Mouse (Mus musculus): Measurements from ENCODE around the gene Armc10.
"Not testable (repeated sequence)": the region's sequence is repeated elsewhere in the genome, so short reads cannot be mapped to it uniquely, and the experiment has no call there.

The Armc10 gene

GRCm38 (mm10) chr5:21667191-21668137 lies 21.9 kb downstream of the Armc10 start:
- no peak for DNase-seq (ENCODE audit: low spot score)

DNA sequence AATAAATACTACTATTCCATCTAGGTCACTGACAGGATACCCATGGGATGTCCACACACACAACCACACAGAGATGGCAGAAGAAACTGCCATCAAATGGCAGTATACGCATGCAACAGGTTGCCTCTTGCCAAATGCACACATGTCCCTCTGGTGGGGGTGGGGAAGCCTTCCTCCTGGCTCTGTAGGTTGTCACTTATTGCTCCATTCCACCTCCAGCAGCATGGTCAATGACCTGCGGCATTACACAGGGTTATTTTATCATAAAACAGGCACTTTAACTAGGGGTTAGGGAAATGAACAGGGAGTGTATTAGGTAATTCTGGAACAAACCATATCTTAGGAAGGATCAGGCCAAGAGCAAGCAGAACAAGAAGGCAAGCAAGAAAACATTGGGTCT lies 23.7 kb downstream of the Armc10 start:
- DNase-seq (ENCODE audit: low spot score), result no peak

GRCm38 (mm10) chr5:21672812-21673635 lies 27.4 kb downstream of the Armc10 start:
- DNase-seq (ENCODE audit: low spot score), result peak; percentile 16

DNA sequence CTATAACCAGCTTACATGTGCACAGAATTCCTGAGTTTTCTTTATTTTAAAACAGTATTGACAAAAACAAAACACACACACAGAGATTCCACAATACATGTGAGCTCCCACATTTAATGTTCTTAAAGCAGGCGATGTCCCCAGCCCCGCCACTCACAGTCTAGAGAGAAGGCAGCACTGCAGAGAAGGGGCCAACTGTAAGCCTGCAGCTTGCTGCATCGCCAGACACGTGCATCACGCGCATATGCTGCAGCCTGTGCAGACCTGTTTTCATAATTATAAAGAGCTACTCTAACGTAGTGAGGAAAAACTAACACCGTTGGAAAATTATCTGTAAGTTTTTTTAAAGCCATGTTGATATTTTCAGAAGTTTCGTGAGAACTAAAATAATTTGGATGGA lies 28.1 kb downstream of the Armc10 start:
- DNase-seq (ENCODE audit: low spot score), result no peak

GRCm38 (mm10) chr5:21675019-21675418 lies 29.4 kb downstream of the Armc10 start:
- DNase-seq (ENCODE audit: low spot score), result no peak

- no peak for DNase-seq (ENCODE audit: low spot score)
These were observed 29.9 kb downstream of the Armc10 start for GRCm38 (mm10) chr5:21675494-21675893.

- DNase-seq (ENCODE audit: low spot score), result no peak
These were observed 32.3 kb downstream of the Armc10 start for GRCm38 (mm10) chr5:21677939-21678338.

DNA sequence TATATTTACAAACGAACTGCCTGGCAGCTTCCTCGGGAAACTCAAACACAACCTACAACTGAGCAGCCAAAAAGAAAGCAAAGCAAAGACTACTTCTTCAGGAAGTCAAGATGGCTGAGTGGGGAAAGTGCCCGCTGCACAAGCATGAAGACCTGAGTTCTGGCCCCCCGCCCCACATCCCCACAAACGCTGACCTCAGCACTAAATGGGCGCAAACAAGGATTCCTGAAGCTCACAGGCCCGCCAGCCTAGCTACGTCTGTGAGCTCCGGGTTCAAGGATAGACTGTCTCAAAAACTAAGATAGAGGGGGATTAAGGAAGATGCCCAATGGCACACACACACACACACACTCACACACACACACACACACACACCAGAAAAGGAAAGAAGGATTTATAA lies 32.8 kb downstream of the Armc10 start:
- DNase-seq (ENCODE audit: low spot score), result no peak

DNA sequence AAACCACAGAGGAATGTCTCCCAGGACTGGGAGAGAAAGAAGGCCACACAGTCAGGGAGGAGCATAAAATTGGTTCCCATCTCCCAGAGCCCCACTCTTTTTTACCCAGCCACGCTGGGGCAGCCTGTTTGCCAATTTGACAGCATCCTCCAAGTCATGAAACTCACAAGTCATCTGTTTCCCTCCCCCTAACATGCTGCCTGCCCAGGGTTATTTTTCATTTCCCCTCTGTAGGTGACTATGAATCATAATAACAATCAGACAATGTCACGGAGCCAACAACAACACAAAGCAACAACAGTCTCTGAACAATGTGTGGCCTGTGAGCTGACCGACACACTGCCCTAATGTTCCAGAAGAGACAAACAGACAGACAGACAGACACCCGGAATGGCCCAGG lies 34.4 kb downstream of the Armc10 start:
- no peak for DNase-seq (ENCODE audit: low spot score)

- no peak for DNase-seq (ENCODE audit: low spot score)
These were observed 35.3 kb downstream of the Armc10 start for GRCm38 (mm10) chr5:21680940-21681339.

GRCm38 (mm10) chr5:21683811-21684210 lies 38.2 kb downstream of the Armc10 start:
- DNase-seq (ENCODE audit: low spot score), result no peak

DNA sequence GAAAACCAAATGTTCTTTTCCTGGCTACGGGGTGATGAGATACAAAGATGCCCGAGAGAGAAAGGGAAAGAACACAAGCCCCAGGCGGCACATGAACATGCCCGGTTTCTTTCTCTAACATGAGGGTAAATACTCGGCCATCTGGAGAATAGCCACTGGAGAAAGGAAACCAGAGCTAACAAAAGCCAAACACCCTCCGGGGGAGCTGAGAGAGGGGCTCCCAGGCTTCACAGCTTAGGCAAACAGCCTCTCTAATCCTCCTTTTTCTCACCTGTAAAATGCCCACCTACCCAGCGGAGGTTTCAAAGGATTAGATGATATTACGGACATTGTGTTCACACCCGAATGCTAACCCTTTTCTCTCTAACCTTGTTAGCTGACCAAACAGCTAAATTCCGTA lies 39.4 kb downstream of the Armc10 start:
- no peak for DNase-seq (ENCODE audit: low spot score)

DNA sequence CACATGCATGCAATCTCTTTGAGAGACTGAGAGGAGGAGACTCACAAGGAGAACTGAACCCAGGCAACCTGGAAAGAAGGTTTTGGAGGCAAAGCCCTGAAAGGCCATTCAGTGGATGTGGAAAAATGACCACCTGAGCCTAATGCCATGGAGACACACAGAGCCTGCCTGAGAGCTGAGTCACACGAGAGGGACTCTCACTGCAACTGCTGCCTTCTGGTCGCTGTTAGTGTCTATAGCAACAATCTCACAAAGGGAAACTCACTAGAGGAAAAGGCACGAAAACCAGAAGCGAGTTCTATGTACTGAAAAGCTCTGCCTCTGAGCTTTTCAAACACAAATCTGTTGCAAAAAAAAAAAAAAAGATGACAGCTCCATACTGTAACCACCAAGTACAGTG lies 41.4 kb downstream of the Armc10 start:
- DNase-seq (ENCODE audit: low spot score), result no peak

- DNase-seq (ENCODE audit: low spot score), result no peak
These were observed 46.6 kb downstream of the Armc10 start for GRCm38 (mm10) chr5:21692230-21692629.

DNA sequence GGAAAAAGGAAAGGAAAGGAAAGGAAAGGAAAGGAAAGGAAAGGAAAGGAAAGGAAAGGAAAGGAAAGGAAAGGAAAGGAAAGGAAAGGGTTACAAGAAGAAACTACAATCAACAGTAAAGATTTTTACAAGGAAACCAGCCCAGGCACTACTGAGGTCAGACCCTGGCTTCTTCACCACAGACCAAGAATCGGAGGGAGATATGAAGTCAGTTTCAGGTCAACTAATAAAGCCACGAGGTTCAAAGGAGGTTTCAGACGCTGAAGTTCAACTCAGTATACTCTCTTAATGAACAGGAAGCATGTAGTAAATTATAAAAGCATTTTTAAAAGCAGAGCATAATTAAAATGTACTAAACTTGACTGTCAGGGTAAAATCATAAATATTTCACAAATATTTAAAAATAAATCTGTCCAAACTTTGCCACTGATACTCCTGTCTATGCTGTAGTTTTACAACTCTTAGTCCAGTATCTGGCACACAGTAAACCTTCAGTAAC lies 47.8 kb downstream of the Armc10 start:
- no peak for DNase-seq (ENCODE audit: low spot score)

GRCm38 (mm10) chr5:21694854-21695490 lies 49.4 kb downstream of the Armc10 start:
- no peak for DNase-seq (ENCODE audit: low spot score)

- not testable (repeated sequence) for DNase-seq (ENCODE audit: low spot score)
These were observed 53.9 kb downstream of the Armc10 start for GRCm38 (mm10) chr5:21699555-21699954.

DNA sequence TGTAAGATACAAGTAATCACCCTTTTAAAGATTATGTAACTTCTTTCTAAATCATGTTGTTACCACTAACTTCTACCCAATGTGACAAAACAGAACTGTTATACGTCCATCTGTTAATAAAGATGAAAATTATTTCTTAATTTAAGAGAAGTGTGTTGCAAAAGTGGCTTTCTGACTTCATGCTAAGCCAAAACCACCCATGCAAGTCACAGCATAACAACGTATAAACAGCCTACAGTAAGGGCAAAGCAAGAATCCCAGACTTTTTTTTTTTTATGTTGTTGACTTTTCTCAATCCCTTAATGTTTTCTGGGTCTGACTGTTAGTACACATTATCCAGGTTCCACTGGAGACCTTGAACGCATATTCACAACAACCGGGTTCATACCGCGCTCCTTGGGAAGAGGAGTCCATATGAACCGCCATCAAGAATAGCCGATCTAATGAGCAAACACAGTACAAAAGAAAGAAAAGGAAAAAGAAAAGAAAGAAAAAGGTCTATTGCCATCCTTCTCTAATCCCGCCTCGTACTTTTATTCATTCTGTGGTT lies 54.7 kb downstream of the Armc10 start:
- no peak for DNase-seq (ENCODE audit: low spot score)

GRCm38 (mm10) chr5:21700934-21701333 lies 55.3 kb downstream of the Armc10 start:
- no peak for DNase-seq (ENCODE audit: low spot score)

DNA sequence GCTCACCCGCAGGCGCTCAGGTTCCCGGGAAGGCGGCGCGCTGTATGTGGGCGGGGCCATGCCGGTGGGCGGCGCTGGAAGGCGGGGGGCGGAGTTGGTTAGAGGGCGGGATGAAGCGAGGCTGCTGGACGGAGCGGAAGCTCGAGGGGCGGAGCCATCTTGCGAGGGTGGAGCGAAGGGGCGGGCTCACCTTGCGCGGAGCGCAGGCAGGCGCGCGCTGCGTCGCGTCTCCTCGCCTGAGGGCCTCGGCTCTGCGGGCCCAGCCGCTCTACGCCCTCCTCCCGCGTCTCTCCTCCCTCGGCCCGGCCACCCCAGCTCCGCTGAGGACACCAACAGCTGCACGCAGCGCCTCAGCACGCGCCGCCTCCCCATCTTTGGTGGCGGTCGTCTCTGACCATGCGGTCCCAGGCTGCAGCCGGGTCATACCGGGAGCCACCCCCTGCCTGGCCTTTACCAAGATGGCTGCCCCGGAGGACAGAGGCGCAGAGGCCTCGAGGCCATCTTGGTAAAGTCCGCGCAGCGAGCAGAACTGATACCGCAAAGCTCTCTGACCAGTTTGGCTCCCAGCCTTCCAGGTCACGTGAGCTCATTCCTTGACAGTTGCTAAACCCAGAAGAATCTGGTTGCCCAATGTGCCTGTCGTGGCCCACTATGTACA lies 55.9 kb downstream of the Armc10 start, which contains the start of gene Napepld:
Gene Napepld (minus strand): TSS at position 46 of the 658 bp plus-strand sequence.
- DNase-seq (ENCODE audit: low spot score), result peak; percentile 98

DNA sequence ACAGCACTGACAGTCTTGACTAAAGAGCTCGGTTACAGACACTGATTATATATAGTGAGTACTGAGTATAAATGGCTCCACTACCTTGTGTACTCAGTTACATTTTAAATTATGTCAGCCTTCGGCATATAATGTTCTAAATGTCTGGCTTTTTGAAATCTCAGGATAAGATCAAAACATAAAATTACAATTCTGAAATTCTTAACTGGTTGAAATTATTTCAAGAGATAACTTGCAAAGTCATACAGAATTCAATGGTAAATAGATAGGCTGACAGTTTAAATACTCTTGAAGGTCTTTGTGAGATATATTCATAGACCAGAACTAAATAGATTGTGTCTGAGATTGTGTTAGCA lies 56.4 kb downstream of the Armc10 start:
- no peak for DNase-seq (ENCODE audit: low spot score)
